Mouse (Mus musculus) small intestine, adult 2 months (tissue): Measurements from ENCODE around the gene Itpkb.

Experiments used
- CTCF ChIP-seq: fragments of 200-500 bp; IDR thresholded peaks from 2 replicates; pipeline ENCODE4 v1.5.1; 2012; ENCODE audit warnings: low read depth, mild to moderate bottlenecking, control low read depth, inconsistent platforms, low read length, moderate library complexity, mixed read lengths; ENCODE audit not compliant: insufficient replicate concordance, insufficient read length; ENCODE audit errors: extremely low read depth
- POLR2A ChIP-seq: fragments of 200-500 bp; IDR thresholded peaks from 2 replicates; pipeline ENCODE4 v1.6.1; 2012; ENCODE audit warnings: low read depth, mild to moderate bottlenecking, control low read depth, inconsistent platforms, low read length, moderate library complexity

DNA sequence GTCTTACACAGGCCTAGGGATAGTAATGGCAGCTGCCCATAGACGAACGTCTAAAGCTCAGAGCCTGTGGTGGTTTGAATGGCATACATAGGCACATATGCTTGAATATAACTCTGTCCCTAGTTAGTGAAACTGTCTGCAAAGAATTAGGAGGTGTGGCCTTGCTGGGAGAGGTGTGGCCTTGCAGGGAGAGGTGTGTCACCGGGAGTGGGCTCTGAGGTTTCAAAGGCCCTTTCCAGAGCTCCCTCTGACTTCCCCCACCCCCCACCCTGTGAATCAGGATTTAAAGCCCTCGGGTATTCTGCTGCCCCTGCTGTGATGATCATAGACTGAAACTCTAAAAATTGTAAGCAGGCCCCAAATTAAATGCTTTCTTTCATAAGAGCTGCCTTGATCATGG, 29.3 kb upstream of the Itpkb start:
- TF ChIP-seq CTCF (no peak), POLR2A (no peak)
